Mouse (Mus musculus): ENCODE data around the gene Mafb. TPM values are rescaled to one million over a fixed set of nuclear protein-coding genes. Genes with fewer than 3 reads are reported as not detected.
A peak's percentile ranks its signal among the peaks of the same experiment; 100 is the strongest.

Mafb gene
- polyA plus RNA-seq, 1 experiment from 2014 or later = 2.9 TPM

DNA sequence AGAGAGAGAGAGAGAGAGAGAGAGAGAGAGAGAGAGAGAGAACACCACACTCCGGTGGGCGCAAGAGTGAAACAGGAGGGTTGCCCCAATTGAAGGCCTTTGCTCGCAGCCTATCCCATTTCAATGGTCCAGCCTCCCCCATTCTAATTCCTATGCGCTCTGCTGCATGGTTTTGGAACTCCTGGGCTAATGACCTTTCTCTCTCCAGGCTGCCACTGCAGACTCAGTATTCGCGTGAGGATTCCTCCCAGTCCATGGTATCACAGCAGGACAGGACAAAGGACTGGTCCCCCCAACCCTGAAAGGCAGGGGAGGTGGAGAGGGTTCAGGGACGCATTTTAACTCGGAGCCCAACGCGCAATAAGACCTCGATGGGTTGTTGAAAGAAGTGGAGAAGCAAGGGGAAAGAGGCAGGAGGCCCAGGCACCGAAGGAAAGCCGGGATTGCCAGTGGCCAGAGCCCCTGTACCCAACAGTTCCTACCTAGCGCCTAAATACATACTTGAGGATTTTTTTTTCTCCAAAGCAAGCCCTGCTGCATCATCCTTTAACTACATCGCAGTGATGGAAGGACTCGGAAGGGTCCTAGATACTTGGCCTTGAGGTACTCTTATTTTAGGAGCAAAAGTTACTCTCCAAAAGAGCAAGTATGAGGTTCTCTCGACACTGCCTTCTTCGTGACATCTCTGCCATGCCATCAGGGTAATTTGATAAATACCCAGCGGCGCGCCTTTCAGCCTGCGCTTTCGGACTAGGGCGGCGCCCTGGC lies 3.0 kb upstream of the Mafb start:
- DNase-seq (ENCODE audit: low spot score) = no peak
- Histone ChIP-seq H3K4me3 (ENCODE audit: low read depth, low read length) (no peak overlapping the region), H3K27me3 (replicated peaks; ENCODE audit: insufficient read depth, low read length) (peaks cover 60% of the 10 kb centered on the region), H3K9me3 (ENCODE audit: low read length) (no peaks in the 10 kb centered on the region), H3K9ac (replicated peaks; ENCODE audit: low read depth) (no peak overlapping the region), H3K4me2 (replicated peaks; ENCODE audit: low read depth, low read length) (0 out of 2 replicates have a peak overlapping the region, but pooled peaks have one; percentile 19), H3K4me1 (ENCODE audit: insufficient read depth, low read depth, low read length) (0 out of 2 replicates have a peak, but pooled peaks cover 3% of the 10 kb centered on the region), H3K27ac (ENCODE audit: low read length) (no peak overlapping the region), H3K36me3 (ENCODE audit: insufficient read depth, low read length) (no peaks in the 10 kb centered on the region)
- ATAC-seq = no peak
- WGBS = 8% methylated on average over 25 of the region's 25 CpGs
- TF ChIP-seq EP300 (IDR thresholded peaks at IDR 0.05) (no peak), CTCF (IDR thresholded peaks at IDR 0.05) (no peak)

DNA sequence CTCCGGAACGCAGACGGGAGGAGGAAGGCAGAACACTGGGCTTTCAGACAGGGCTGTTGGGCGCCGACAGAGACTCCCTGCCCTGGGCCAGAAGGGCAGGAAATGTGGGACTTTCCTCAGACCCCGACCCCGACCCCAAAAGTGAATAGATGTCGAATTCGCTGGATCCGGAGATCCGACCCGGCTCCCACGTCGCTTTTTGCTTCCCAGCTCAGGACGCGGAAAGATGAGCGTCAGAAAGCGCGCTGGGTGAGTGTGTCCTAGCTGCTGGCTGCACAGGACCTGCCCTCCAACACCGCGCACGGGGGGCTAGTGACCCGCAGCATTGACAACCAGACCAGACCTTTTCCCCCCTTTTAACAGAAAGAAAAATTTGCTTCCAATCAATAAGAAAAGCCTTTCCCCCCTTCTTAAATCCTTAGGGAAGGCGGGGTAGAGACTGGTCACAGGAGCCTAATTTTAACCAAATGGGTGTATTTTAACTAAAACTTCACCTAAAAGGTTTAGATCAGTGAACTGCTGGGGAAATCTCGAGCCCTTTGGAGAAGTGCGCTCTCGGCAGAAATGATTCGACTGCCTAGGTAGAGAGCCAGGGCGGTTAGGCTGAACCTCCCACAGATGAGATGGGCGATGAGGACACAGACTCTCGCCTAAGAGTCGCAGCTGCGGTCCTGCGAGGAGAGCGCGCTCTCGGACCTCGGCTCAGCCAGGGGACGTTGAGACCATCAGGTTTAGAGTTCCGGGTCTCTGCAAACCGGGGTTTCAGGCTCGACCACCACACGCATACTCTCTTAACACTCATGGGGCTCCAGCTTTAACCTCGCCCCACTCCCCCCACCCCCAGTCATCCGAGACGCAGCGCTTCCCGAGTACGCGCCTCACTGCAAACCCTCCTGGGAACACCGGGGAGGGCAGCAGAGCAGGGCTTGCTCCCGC lies 1.8 kb upstream of the Mafb start:
- H3K4me3 ChIP-seq (ENCODE audit: low read depth, low read length) = peak overlapping the region; percentile 12; the same call in 1 of the 2 replicates
- H3K36me3 ChIP-seq (ENCODE audit: insufficient read depth, low read length) = no peaks in the 10 kb centered on the region
- no peak overlapping the region for H3K9ac ChIP-seq (replicated peaks; ENCODE audit: low read depth)
- H3K27me3 ChIP-seq (replicated peaks; ENCODE audit: insufficient read depth, low read length) = peaks cover 61% of the 10 kb centered on the region
- no peak for ATAC-seq
- TF ChIP-seq CTCF (IDR thresholded peaks at IDR 0.05) (no peak), EP300 (IDR thresholded peaks at IDR 0.05) (no peak)
- no peak for DNase-seq (ENCODE audit: low spot score)
- 0 out of 2 replicates have a peak overlapping the region, but pooled peaks have one; percentile 19 for H3K4me2 ChIP-seq (replicated peaks; ENCODE audit: low read depth, low read length)
- H3K9me3 ChIP-seq (ENCODE audit: low read length) = no peaks in the 10 kb centered on the region
- no peak overlapping the region for H3K27ac ChIP-seq (ENCODE audit: low read length)
- WGBS = 2% methylated on average over 52 of the region's 52 CpGs
- peaks cover 3% of the 10 kb centered on the region; the same call in 1 of the 2 replicates for H3K4me1 ChIP-seq (ENCODE audit: insufficient read depth, low read depth, low read length)

DNA sequence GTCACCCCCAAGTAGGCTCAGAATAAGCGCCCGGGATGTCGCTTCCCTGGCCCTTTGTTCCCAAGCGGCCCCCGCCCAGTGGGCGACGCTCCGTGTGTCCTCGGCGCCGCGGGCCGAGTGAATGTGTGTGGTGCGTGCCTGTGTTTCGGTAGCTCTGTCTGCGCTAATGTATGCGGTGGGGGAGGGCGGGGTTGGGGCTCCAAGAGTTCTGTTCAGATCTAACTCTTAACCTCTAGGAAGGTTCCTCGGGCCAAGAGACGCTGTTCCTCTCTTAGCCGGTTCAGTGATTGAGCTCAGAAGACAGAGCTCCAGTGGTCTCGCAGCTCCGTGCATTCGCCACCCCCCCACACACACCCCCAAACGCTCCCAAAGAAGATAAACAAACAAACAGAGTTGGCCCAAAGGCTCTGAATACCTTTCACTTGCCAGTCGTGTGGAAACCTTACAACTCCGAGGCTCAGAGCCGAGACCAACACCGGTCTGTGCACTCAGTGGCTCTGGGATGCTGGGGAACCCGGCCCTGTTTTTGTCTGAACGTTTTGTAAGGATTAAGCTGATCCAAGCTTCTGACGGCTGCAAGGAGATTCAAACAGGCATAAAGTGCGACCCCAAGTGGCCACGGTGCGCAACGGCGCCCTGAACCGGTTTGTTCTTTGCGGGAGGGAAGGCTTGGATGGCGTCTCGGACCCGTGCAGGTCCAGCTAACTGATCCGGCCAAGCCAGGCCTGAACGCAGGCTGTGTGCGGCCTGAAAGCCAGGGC lies 763 bp upstream of the Mafb start:
- peak overlapping the region; percentile 52 for H3K4me3 ChIP-seq (ENCODE audit: low read depth, low read length)
- peak overlapping the region; percentile 59 for H3K27ac ChIP-seq (ENCODE audit: low read length)
- no peaks in the 10 kb centered on the region for H3K36me3 ChIP-seq (ENCODE audit: insufficient read depth, low read length)
- TF ChIP-seq EP300 (IDR thresholded peaks at IDR 0.05) (no peak), CTCF (IDR thresholded peaks at IDR 0.05) (peak; percentile 95)
- no peaks in the 10 kb centered on the region for H3K9me3 ChIP-seq (ENCODE audit: low read length)
- WGBS = under 1% methylated on average over 45 of the region's 45 CpGs
- no peak overlapping the region; the same call in 1 of the 2 replicates for H3K9ac ChIP-seq (replicated peaks; ENCODE audit: low read depth)
- H3K4me1 ChIP-seq (ENCODE audit: insufficient read depth, low read depth, low read length) = peaks cover 3% of the 10 kb centered on the region; the same call in 1 of the 2 replicates
- H3K4me2 ChIP-seq (replicated peaks; ENCODE audit: low read depth, low read length) = peak overlapping the region; percentile 95
- H3K27me3 ChIP-seq (replicated peaks; ENCODE audit: insufficient read depth, low read length) = peaks cover 68% of the 10 kb centered on the region
- DNase-seq (ENCODE audit: low spot score) = peak; percentile 94
- peak; percentile 46 for ATAC-seq

DNA sequence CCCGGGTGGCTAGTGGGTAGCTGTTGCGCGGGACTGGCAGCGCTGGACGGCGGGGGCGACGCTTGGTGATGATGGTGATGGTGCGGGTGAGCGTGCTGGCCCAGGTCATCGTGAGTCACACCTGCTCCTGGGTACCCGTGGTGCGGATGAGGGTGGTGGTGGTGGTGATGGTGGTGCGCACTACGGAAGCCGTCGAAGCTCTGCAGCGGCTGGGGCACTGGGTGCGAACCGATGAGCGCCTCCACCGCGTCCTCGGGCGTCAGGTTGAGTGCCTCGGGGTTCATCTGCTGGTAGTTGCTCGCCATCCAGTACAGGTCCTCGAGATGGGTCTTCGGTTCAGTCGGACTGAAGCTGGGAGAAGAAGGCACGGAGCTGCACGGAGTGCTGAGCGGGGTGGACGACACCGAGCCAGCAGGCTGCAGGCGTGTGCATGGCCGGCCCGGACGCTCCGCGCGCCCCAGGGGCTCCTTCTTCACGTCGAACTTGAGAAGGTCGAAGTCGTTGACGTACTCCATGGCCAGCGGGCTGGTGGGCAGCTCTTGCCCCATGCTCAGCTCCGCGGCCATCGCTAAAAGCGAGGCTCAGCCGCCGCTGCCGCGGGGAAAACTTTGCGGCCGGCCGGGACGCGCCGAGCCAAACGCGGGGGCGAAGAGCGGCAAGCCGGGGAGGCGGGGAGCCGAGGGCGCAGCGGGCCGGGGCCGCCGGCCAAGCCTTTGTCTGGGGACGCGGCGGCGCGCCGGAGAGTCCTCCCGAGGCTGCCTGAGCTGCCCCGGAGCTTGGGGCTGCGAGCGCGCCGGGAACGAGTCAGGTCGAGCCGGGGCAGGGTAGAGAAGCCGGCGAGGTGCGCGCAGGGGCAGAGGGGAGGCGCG lies 520 bp downstream of the Mafb start:
- DNase-seq (ENCODE audit: low spot score) = no peak
- WGBS = 2% methylated on average over 92 of the region's 95 CpGs
- Histone ChIP-seq H3K4me2 (replicated peaks; ENCODE audit: low read depth, low read length) (peak overlapping the region; percentile 95), H3K27ac (ENCODE audit: low read length) (peak overlapping the region; percentile 51; the same call in 1 of the 2 replicates), H3K4me1 (ENCODE audit: insufficient read depth, low read depth, low read length) (peaks cover 3% of the 10 kb centered on the region; the same call in 1 of the 2 replicates), H3K36me3 (ENCODE audit: insufficient read depth, low read length) (no peaks in the 10 kb centered on the region), H3K9me3 (ENCODE audit: low read length) (no peaks in the 10 kb centered on the region), H3K4me3 (ENCODE audit: low read depth, low read length) (peak overlapping the region; percentile 52), H3K9ac (replicated peaks; ENCODE audit: low read depth) (0 out of 2 replicates have a peak overlapping the region, but pooled peaks have one; percentile 20), H3K27me3 (replicated peaks; ENCODE audit: insufficient read depth, low read length) (peaks cover 69% of the 10 kb centered on the region)
- ATAC-seq = peak; percentile 37
- TF ChIP-seq EP300 (IDR thresholded peaks at IDR 0.05) (no peak), CTCF (IDR thresholded peaks at IDR 0.05) (no peak)
